Mouse (Mus musculus) T-helper 1 cell (primary cell): ENCODE measurements around the gene Plcl1.

Experiments
- in situ Hi-C: fragments of 300-600 bp; cut with MboI, MseI; formaldehyde crosslinking; loops from one replicate; pipeline ENCODE4 v1.15.1; 2025; ENCODE audit warnings: high pct_unique_total_duplicates

Plcl1 gene

DNA sequence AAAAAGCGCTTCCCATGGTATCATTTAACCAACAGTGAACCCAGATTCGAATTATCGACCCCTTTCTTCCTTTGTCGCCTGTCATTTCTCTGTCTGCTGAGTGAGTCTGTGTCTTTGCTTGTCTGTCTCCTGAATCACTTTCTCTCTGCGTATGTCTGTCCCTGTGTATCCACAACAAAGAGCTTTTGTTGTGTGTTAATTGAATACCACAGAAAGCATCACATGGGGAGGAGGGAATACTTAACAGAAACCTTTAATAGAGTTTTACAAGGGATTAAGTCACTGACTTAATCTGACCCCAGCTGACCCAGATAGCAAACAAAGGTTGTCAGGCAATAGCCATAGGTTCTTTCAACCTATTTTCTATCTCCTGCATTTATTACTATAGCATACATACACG, 295.0 kb downstream of the Plcl1 start:
- in situ Hi-C loops: no loop called here

DNA sequence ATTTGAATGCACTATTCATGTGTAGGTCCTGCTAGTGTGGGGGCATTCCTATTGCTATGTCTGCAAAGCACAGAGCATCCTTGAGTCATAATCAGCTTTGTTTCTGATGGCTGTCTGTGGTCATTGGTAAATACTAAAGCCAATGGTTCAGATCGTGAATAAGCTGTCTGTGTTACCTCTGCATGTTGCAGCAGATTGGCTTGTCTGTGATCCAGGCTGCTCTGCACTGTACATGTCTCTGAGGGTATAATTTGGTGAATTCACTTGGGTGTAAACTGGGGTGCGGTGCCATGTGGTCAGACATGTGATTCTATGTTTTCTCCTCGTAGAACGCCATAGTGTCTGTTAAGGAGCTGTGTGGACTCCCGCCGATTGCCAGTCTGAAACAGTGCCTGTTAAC, 295.9 kb downstream of the Plcl1 start:
- in situ Hi-C loops: no loop called here

DNA sequence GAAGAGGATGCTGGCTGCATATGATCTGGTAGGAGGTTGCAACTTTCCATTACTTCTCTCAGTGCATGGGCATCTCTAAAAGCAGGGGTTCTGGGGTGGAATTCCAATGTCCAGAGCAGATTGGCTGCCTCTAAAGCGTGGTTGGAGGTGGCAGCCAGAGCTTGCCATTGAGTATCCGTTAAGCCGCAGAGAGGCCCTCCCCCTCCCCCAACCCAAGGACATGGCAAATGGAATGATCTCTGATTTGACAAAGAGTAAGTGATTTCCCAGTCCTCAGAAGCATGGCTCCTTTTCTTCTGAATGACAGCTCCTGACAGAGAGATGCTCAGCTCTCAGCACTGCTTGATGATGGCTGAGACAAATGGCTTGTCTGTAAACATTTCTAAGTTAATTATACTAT, 296.4 kb downstream of the Plcl1 start:
- in situ Hi-C loops: no loop called here

DNA sequence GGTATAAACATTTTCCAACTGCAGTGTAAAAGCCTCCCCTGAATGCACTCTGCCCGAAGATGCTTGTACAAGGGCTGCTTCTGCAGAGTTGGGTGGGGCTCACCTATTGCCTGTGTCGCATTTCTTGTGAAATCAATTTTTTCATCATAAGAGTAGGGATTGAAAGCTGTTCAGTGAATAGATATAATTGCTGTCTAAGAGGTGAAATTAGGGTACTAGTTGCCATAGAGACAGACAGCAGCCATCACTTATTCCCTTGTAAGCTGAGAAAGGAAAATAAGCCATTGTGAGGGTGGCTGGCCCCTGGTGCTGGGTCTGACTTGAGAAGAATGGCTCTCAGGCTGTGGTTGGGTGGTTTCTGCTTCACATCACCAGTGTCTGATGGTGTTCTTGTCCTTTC, 299.0 kb downstream of the Plcl1 start:
- in situ Hi-C loops: no loop called here

DNA sequence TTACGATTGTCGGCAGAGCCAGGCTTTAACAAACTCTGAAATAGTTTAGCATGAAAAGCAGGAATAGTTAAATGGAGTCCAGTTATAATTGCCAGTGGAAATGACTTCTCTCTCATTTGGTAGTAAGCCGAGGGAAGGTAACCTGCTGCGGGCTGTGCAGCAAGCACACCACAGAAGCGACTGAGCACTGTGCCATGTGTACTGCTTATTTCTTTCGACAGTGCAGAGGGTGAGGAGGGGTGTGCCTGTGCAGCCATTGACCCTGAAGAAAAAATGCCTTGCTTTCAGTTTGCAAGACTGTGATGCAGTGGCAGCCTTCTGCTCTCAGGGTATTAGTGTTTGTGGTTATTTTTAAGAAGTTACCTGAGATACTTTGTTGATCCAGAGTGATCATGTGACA, 299.5 kb downstream of the Plcl1 start:
- in situ Hi-C loops: no loop called here

DNA sequence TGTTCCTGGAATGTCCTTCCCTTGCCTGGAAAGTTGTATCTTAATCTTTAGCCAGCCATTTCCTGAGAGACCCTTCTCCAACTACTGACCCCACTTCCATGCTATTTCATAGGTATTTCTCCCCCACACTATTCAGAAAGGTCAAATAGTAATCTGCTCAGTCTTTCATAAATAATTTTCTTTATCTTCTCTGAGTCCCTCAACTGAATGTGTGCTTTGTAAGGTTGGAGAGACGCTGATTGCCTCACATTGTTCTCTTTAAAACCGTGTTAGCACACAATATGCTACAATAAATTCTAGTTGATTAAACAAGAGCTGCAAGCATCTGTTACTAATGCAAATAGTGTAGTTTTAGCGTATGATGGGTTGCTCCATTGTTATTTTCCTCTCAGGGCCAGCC, 300.0 kb downstream of the Plcl1 start:
- in situ Hi-C loops: no loop called here

DNA sequence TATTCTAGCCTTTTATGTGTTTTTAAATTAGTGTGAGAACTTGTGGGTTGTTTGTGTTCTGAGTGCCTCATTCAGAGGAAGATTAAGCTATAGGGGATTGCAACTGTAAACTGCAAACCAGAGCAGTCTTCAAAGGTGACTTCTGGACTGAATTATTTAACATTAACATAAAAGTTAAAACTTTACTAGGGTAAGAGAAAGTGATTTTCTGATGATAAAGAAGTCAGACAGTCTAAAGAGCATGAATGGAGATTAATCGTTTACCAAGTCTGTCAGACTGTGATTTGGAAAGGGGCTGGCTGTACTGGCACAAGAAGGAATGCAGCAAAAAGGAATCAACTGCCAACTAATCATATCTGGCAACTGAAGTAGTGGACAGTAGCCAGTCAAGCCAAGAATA, 301.2 kb downstream of the Plcl1 start:
- in situ Hi-C loops: no loop called here

DNA sequence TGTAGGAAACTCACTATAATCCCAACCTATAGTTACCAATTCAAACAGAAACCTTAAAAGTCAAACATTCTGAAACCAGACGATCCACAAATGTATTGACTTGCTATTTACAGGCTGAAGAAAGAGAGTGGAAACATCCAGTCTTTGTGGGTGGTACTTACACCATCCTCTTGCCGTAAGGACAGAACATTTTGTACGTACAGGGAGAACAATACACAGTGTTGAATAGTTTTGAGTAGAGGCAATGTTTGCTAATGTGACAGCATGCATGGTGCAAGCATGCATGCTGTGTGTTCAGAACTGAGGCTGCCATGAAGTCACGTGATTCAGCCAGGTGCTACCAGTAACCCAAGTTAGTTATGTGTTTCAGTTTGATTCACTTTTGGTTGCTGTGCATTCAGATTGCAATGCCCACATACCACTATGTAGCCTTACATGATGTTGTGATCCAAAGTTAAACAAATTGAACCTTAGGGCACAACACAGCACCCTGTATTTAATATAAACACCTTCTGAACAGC, 311.6 kb downstream of the Plcl1 start:
- in situ Hi-C loops: no loop called here

DNA sequence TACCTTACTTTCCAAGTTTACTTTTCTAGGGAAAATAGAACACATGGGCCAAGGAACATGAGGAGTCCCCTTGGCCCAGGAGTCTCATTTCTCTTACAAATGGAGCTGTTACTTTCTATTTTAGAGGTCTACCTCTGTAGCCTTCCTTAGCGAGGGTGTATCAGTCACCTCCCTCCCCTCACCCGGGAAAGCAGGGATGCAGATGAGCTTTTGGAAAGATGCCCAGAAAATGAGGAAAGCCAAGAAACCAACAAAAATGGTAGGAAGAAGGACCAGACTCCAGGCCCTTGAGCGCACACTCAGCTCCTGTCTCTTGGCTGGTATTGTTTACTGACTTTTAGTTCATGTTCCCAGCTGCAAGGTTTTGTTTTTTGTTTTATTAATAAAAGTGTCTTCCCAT, 319.7 kb downstream of the Plcl1 start:
- in situ Hi-C loops: no loop called here

DNA sequence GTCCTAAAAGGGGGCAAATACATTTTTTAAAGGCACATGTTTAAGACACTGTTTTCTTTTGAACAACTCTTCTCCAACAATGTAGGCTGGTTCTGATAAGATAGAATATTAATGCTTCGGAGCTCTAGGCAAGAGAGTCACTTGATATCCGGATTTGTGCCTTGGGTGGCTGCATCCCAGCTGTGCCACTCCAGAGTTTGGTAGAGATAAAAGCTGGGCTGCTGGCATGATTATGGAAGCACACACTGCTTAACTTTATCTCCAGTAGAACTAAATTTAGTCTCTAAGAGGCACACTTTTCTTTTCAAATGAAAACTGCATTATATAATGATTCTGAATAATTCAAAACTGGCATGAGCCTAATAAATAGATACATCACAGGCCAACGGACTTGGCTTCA, 323.6 kb downstream of the Plcl1 start:
- in situ Hi-C loops: no loop called here

DNA sequence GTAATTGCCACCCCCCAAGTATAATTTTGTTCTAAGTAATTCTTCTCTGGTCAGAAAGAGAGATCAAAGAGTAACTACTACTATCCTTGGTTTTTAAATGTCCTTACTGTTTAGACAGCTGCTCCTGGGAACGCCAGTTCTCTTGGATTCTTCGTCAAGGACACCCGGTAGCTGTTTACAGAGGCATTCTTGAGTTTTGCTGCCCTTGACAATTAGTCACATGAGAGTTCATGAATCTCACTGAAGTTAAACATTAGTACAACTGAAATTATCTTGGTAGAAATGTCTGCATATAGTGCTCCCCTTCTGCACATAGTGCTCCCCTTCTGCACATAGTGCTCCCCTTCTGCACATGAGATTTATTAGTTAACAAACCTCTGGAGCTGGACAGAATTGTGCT, 327.2 kb downstream of the Plcl1 start:
- in situ Hi-C loops: no loop called here

DNA sequence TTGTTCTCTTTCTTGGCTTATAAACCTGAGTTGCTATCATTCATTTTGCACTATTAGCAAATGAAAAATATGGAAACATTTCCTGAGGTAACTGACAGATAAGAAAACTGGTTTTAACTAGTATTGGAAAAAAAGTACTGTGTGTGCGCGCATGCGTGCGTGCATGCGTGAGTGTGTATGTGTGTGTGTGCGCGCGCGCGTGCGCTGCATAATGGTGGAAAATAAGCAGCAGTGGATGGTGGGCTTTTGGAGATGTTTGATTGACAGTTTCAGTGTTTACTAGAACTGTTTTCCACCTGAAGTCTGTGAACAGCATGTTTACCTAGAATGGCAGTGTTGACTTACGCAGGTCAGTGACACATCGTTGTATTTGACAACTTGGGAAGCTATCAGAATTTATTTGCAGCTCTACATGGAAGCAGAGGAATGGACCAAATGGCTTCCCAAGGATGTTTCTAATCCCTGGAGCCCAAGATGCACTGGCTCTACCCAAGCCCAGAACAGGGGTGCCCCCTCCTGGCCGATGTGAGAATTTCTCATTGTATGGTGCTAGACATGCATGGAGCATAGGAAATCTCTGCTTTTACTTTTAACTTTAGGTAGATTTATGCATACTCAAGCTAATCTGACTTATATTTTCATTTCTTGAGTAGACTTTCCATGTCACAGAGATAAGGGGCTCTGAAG, 330.5 kb downstream of the Plcl1 start:
- in situ Hi-C loops: loop anchor here (5.0 kb wide), 1 partner anchor 334 kb away; no protein-coding TSS in a partner anchor

DNA sequence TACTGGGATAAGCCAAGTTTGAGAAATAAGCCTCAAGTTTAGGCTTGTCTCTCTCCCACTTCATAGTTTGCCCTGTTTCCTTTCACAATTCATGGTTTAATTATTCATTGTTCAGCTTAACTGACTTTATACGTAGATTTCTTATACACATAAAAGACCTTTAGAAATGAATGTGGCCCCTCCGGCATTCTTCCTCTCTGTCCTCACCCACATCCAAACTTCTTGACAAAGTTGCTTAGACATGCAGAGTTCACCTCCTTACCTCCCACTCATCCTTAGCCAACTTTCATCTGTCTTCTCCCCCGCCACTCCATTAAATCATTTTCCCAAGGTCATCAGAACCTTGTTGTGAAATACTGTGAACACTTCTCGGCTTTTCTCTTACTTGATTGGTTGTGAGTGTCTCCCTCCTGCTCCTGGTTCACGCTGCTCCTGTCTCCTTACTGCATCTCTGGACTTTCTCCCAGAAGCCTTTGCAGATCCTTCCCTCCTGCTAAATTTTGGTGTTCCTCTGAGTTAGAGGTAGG, 331.1 kb downstream of the Plcl1 start:
- in situ Hi-C loops: loop anchor here (5.0 kb wide), 1 partner anchor 335 kb away; no protein-coding TSS in a partner anchor

DNA sequence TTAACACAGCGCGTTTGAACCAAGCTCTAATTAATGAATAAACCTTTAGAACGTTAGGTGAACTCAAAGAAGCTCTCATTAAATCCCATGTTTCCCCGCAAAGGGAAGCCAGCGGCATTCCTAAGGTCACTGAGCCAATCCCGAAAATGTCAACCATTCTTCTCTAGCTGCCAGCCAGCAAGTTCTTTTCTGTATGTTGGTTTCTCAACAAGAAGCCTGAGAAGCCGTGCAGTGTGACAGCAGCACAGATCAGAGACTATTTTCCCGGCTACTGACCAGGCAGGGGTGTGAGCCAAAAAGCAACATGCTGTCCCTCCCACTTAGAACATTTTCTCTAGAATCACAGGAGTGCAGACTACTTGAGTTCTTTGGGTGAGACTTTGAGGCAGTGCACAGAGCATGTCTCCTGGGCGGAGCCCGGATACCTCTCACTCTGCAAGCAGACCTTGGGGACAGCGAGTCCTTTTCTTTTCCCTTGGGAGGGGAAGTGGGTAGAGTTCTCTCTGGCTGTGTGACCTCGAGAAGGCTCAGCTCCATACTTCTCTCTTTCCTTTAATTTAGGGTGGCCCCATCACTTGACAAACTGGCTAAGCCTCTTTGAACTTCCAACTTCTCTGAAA, 333.1 kb downstream of the Plcl1 start:
- in situ Hi-C loops: loop anchor here (5.0 kb wide), 1 partner anchor 337 kb away; no protein-coding TSS in a partner anchor

DNA sequence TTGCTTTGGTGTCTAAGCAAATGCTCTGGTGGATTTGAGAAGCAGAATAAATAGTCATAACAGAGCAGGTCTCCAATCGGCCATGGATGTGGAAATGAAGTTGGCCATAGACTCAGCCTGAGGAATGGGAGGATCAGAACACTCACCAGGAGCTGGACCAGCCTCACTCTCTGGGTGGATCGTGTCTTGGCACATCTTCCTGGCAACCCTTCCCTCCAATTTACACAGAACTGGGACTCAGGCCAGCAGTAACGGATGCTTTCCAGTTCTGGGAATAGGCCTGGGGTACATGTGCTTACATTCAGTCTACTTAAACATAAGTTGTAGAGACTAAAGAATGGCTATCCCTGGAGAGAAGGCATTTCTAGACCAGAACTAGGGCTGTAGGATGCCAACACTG, 336.2 kb downstream of the Plcl1 start:
- in situ Hi-C loops: no loop called here

DNA sequence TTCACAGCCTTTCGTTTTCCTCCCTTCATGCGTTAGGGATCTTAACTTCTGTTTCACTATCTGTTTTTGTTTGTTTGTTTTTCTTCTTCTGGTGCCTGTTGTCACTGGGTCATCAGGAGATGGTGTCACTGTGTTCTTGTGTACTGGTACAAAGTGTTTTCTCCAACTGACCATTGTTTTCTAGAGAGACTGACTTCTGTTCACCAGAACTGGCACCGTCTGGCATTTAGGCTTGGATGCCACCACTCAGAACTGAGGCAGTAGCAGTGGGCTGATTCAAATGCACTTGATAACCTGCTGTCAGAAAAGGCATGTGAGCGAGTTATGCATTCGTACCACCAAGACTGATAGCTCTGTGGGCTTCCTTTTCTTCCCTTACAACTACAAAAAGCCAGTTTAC, 342.8 kb downstream of the Plcl1 start:
- in situ Hi-C loops: no loop called here

DNA sequence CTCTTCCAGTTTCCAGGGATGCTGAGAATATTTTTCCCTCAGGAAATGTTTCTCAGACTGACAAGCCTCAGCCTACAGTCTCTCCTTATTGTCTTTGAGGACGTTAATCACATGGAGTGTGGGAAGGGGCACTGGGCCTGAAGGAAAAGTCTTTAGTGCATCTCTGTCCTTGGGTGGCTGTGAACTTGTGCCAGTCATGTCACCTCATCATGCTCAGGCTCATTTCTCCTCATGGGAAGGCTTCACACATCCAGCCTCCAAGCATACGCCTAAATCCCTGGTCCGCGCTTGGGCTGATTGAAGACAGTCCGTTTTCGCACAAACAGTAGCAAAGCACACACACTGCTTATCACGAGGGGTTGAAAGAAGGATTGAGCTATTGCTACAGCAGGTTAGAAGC, 344.0 kb downstream of the Plcl1 start:
- in situ Hi-C loops: loop anchor here (10.0 kb wide), 1 partner anchor 1125 kb away; no protein-coding TSS in a partner anchor

DNA sequence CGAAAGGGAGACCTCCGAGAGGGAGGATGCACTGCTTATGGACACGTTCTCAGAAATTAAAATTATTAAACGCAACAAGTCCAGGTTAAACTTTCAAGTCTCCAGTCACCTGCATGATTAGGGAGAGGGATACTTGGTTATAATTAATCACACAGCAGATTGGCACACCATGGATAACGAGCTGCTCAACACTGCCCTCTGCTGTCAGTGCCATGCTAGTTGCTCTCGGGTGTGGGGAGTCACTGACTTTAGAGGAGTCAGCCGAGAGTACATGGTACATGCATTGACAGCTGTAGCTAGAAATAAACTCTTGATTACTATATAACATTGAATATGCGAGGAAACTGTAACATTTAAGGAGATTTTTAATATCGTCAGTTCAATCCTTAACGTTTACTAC, 350.0 kb downstream of the Plcl1 start:
- in situ Hi-C loops: loop anchor here (10.0 kb wide), 1 partner anchor 1131 kb away; no protein-coding TSS in a partner anchor

DNA sequence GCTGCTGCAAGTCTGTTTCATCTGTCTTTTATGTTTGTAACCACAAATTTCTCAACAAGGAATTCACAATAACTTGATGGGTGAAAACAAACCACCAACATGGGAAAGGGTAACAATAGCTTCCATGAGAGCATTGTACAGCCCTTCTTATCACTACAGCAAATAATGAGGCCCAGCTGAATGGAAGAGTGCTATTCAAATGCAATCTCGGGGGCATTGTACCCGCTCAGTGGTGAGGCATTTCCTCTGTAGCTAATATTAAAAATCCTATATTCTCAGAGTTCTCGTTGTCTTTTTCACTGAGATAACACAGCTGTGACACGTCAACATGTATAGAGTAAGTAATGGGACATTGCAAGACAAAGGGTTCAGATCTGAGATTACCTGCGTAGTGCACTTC, 356.6 kb downstream of the Plcl1 start:
- in situ Hi-C loops: no loop called here

DNA sequence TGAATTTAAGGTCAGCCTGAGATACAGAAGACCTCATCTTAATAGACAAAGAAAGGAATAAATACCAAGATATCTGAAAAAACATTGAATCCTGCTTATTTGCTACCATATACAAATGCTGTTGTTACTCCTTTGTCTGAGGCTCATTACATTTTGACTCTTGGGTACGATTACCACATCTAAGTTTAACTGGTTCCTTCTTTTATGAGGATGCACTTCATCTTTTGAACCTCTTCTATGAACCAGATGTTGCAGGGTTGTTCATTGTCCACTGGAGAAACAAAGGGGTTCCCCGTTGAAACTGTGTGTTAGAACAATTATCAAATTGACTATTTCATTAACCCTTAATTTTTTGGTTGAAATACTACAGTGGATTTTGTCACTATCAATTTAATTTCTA, 357.4 kb downstream of the Plcl1 start:
- in situ Hi-C loops: no loop called here

DNA sequence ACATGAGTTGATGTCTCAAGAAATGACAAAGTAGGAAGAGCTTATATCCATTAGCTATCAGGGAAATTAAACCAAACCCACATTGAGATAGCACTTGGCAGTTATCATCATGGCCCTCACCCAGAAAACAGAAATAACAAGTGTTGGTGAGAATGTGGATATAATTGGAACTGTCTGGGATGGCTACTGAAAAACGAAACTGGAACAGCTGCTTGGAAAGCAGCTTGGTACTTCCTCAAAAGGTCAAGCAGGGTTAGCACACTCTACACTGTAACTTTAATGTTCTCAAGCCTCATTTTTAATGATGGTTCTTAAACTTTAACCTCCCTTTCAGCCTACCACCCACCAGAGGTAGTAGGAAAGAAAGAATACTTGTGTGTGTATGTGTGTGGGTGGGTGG, 361.0 kb downstream of the Plcl1 start:
- in situ Hi-C loops: loop anchor here (5.0 kb wide), 1 partner anchor 61 kb away; no protein-coding TSS in a partner anchor

DNA sequence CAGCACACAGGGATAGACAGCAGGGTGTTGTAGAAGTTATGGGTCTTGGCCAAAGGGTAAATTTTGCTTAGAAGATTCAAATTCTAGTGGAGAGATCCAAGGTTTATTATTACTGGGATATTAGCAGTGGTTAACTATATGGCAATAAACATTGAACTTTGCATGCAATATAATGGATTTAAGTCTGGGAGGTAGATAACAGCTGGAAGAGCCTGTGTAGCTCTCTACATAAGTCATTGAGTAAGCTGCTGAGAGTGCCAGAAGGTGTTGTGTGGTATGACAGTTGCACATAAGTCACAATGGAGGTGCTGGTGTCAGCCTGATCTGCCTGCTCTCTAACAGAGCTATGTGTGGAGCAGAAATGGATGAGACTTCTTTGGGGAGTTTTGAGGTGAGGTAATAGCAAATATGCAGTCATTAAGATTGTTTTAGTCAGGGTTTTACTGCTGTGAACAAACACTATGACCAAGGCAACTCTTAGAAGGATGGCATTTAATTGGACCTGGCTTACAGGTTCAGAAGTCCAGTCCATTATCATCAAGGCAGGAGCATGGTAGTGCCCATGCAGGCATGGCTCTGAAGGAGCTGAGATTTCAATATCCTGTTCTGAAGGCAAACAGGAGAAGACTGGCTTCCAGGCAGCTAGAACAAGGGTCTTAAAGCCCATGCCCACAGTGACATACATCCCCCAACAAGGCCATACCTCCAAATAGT, 364.5 kb downstream of the Plcl1 start:
- in situ Hi-C loops: no loop called here
